Mouse (Mus musculus) liver (tissue): Measurements from ENCODE around the gene Kcnd3.

Source experiments
- DNase-seq: peaks from one replicate; pipeline ENCODE4 v3.0.0-alpha.2; 2020; ENCODE audit warnings: mixed read lengths

Gene Kcnd3

GRCm38 (mm10) chr3:105600483-105600882, 148.4 kb downstream of the Kcnd3 start:
- DNase-seq: no peak

GRCm38 (mm10) chr3:105602966-105603365, 150.8 kb downstream of the Kcnd3 start:
- no peak for DNase-seq

GRCm38 (mm10) chr3:105605726-105606125, 153.6 kb downstream of the Kcnd3 start:
- DNase-seq: no peak

GRCm38 (mm10) chr3:105608857-105609256, 156.7 kb downstream of the Kcnd3 start:
- no peak for DNase-seq

GRCm38 (mm10) chr3:105611531-105612422, 159.6 kb downstream of the Kcnd3 start:
- no peak for DNase-seq

- DNase-seq: no peak
Observed at GRCm38 (mm10) chr3:105612423-105612814, 160.3 kb downstream of the Kcnd3 start.

- DNase-seq: no peak
Observed at GRCm38 (mm10) chr3:105616861-105617743, 165.0 kb downstream of the Kcnd3 start.

- DNase-seq: no peak
Observed at GRCm38 (mm10) chr3:105621154-105621553, 169.0 kb downstream of the Kcnd3 start.

- no peak for DNase-seq
Observed at GRCm38 (mm10) chr3:105623137-105623536, 171.0 kb downstream of the Kcnd3 start.

- no peak for DNase-seq
Observed at GRCm38 (mm10) chr3:105625961-105626360, 173.8 kb downstream of the Kcnd3 start.

- DNase-seq: no peak
Observed at GRCm38 (mm10) chr3:105627258-105627657, 175.1 kb downstream of the Kcnd3 start.

- DNase-seq: no peak
Observed at GRCm38 (mm10) chr3:105632296-105632695, 180.2 kb downstream of the Kcnd3 start.

GRCm38 (mm10) chr3:105633021-105633420, 180.9 kb downstream of the Kcnd3 start:
- DNase-seq: no peak

GRCm38 (mm10) chr3:105642186-105642585, 190.1 kb downstream of the Kcnd3 start:
- DNase-seq: no peak

GRCm38 (mm10) chr3:105643566-105643965, 191.4 kb downstream of the Kcnd3 start:
- DNase-seq: no peak

- DNase-seq: no peak
Observed at GRCm38 (mm10) chr3:105648889-105649567, 196.9 kb downstream of the Kcnd3 start.

- no peak for DNase-seq
Observed at GRCm38 (mm10) chr3:105653544-105654380, 201.6 kb downstream of the Kcnd3 start.

GRCm38 (mm10) chr3:105655031-105655585, 203.0 kb downstream of the Kcnd3 start:
- DNase-seq: no peak

- DNase-seq: no peak
Observed at GRCm38 (mm10) chr3:105660530-105660929, 208.4 kb downstream of the Kcnd3 start.

- DNase-seq: no peak
Observed at GRCm38 (mm10) chr3:105663043-105663442, 210.9 kb downstream of the Kcnd3 start.

GRCm38 (mm10) chr3:105665105-105665765, 213.1 kb downstream of the Kcnd3 start:
- no peak for DNase-seq
